Mouse (Mus musculus) heart, postnatal 0 days (tissue): ENCODE results near the gene Ephb4.
A peak's percentile ranks its signal among the peaks of the same experiment; 100 is the strongest.

Experiments
- CTCF ChIP-seq: IDR thresholded peaks from 2 replicates; pipeline ENCODE4 v1.5.1; 2016; ENCODE audit warnings: antibody characterized with exemption, control low read depth, low read depth
- EP300 ChIP-seq: IDR thresholded peaks from 2 replicates; pipeline ENCODE4 v1.6.1; 2016; ENCODE audit warnings: antibody characterized with exemption, low read depth

DNA sequence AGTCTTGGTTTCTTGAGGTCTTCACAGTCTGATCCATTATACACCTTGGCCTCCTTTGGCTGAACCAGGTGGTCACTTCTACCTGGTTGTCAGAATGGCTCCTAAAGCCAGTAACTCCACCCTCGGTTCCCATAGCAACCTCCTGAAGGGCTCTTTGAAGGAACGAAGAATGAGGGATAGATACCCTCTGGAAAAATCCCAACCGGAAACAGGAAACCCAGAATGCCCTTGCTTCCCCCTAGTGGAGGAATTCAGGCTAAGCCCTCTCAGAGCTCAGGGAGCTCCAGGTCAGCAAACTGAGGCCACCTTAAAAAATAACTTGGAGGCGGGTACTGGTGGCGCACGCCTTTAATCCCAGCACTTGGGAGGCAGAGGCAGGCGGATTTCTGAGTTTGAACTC lies 26.3 kb downstream of the Ephb4 start:
- peak; percentile 45 for TF ChIP-seq CTCF
- TF ChIP-seq EP300 = peak; percentile 54; the same call in 1 of the 2 replicates
